Mouse (Mus musculus) heart, postnatal 10 days (tissue): ENCODE results near the gene Uqcrh. TPM values are rescaled to one million over a fixed set of nuclear protein-coding genes. Genes with fewer than 3 reads are reported as not detected.

Experiments used
- DNase-seq, 2 experiments: peaks; one replicate each; pipeline ENCODE4 v3.0.0; 2021
- intact Hi-C: fragments of 180-260 bp; cut with DNase I; formaldehyde crosslinking; loops from one replicate; pipeline ENCODE4 v1.15.1; 2025
- total RNA-seq, 2 experiments: library from RNA; stranded (reverse); gene quantifications; 2 replicates each; pipeline ENCODE4 v1.2.3; 2021

Uqcrh gene
- 1,000 to 10,000 TPM; 1,784 to 1,838 TPM for total RNA-seq

GRCm38 (mm10) chr4:116074861-116075620, at the start of gene Uqcrh, which contains the start of gene Lrrc41:
Gene Uqcrh, minus strand, starts transcription at chr4:116075071.
Gene Lrrc41, plus strand, starts transcription at chr4:116075269.
- peak; percentile 96 for DNase-seq
- intact Hi-C loops: loop anchor here (2.0 to 5.0 kb wide), 2 partner anchors 22 to 147 kb away; partner anchors contain the start of genes Nsun4 and Pik3r3

- DNase-seq: peak; percentile 89 to 91
- intact Hi-C loops: no loop called here
These were observed 49.0 kb upstream of the Uqcrh start, which contains the start of the genes Rad54l and Pomgnt1 for GRCm38 (mm10) chr4:116123602-116124519. Gene Rad54l, minus strand, starts transcription at chr4:116123690. Gene Pomgnt1, plus strand, starts transcription at chr4:116123840.

DNA sequence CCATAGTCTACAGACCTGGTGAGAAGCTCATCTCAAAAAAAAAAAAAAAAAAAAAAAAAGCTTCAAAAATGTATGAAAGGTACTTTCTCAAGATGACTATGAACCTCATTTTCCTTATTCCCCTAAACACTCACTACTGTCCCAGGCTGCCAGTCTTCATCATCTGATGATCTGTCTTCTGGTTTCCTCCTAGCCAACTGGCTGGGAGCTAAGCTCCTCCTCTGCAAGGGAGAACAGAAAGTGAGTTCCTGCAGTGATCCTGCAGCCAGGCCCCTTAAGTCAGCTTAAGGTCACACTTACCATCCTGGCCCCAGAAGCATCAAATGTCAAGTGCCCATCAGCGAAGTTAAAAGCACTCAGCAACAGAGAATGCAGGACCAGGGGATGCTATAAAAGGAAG, 47.9 kb upstream of the Uqcrh start:
- DNase-seq: no peak
- intact Hi-C loops: no loop called here

DNA sequence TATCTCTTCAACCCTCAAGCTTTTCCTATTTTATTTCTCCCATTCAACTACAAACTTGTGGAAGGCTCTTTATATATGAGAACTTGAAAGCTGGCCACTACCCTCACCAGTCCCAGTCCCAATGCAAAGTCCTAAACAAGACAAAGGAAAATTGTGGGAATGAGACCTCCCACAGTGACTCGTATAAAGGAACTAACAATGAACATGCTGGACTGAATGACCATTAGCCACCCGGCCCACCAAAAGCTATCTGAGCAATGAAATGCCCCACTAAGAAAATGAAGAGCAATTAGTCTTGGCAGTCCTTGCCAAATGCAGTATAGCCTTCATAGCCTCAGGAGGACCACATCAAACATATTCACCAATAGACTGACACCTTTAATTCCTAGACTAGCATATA, 36.6 kb upstream of the Uqcrh start:
- no peak for DNase-seq

GRCm38 (mm10) chr4:116110695-116111094, 35.8 kb upstream of the Uqcrh start:
- no peak for DNase-seq
- intact Hi-C loops: no loop called here

More for the DNA sequence above, 36.6 kb upstream of the Uqcrh start:
- intact Hi-C loops: no loop called here

DNA sequence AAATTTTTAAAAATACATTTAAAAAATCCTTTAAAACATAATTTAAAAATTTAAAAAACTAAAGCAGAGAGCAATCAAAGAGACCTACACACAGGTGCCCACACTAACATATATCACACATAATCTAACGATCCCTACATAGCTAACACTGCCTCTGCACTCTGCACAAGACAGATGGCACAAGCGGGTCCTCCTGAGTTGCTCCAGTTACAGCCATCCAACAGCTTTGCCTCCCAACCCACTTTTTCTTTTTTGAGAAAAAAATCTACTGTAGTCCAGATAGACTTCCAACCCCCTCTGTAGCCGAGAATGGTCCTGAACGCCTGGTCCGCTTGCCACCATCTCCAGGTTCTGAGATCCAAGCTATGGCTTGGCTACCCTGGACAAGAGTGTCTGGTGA, 30.4 kb upstream of the Uqcrh start:
- no peak for DNase-seq
- intact Hi-C loops: no loop called here

DNA sequence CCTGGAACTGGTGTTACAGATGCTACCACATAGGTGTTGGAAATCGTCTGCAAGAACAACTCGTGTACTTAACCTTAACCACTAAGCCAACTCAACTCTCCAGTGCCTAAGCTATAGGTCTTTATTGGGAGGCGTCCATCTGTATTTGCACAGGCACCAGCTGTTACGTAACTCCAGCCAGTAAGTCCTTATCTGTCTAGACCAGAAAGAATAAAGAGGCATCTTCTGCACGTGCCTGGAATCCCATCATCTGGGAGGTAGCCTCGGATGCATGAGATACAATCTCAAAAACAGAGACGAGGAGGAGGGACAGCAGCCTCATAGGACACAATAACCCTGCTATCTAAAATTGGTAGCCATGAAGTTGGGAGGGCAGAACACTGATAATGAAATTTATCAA, 26.1 kb upstream of the Uqcrh start:
- intact Hi-C loops: no loop called here
- DNase-seq: no peak

DNA sequence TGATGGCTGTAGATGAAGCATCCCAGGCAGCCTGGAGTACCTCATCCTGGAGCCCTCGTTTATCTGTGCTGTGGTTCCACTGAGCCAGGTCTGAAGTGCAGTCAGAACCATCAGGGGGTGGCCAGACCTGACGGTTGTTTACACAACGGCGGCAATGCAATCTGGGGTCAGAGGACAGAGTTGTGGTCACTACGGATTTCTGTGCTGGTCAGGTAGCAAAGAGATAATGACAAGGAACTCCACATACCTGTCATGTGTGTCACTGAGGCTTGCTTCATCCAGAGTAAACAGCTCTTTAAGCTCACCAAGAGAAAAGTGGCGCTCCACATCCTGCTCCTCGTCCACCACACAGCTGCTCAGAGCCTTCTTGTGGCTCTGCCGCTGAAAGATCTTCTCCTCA, 22.3 kb upstream of the Uqcrh start:
- no peak for DNase-seq
- intact Hi-C loops: no loop called here

GRCm38 (mm10) chr4:116096291-116096690, 21.4 kb upstream of the Uqcrh start:
- intact Hi-C loops: no loop called here
- no peak for DNase-seq

DNA sequence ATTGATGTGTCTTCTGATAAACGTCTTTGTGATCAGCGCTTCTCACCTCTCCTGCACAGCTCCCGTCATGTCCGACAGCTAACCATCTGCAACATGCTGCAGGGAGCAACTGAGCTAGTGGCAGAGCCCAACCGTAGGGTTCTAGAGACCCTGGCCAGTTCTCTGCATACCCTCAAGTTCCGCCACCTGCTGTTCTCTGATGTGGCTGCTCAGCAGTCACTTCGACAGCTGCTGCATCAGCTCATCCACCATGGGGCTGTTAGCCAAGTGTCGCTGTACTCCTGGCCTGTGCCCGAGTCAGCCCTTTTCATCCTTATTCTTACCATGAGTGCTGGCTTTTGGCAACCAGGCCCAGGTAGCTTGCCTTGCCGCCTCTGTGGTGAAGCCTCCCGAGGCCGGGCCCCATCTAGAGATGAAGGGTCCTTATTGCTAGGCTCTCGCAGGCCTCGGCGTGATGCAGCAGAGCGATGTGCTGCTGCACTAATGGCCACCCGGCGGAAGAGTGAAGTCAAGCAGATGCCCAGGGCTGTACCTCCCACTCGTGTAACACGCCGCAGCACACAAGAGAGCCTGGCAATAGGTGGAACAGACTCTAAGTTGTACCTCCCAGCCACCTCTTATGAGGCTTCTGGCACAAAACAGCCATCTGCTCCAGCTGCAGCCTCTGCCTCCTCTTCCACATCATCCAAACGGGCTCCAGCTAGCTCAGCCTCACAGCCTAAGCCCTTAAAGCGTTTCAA, 13.8 kb upstream of the Uqcrh start:
- DNase-seq: no peak
- intact Hi-C loops: no loop called here

DNA sequence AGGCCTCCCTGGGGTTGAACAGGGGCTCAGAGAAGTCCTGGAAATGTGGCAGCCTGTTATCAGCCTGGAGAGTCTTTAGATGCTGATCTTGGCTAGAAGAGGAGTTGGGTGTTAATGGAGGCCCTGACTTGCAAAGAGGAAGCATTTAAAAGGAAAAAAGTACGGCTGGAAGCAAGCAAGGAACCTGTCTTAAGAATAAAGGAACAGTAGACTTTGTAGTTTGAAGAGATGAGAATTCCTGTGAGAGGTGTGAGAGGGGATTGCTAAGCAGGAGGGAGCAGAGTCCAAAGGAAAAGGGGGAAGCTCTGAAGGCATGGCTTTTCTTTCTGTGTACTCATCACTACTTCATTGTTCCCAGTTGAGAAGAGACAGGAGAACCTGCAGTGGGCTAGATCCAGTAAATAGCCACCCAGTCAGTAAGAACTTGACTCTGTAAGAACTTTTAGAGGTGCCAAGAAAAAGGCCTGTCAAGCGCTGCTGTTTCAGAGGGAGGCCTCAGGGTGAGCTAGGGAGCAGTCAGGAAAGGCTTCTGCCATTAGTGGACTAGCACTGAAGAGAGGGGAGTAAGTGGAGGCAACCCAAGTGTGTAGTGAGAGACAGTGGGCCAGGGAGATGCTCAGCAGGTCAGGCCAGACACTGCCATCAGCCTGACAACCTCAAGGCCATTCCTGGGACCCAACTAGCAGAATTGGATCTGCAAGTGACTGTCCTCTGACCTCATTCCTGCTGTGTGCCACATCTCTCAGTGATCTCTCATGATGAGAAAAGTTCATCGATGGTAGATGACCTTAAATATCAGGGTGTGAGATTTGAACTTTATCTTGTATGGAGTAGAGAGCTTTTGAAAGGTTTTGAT, 2.6 kb upstream of the Uqcrh start:
- peak; percentile 26 to 29 for DNase-seq
- intact Hi-C loops: loop anchor here (5.0 kb wide), 1 partner anchor 145 kb away; the partner anchor contains the start of gene Pik3r3

- intact Hi-C loops: loop anchor here (5.0 kb wide), 1 partner anchor 146 kb away; the partner anchor contains the start of gene Pik3r3
- DNase-seq: peak; percentile 66 to 67
These were observed 1.7 kb upstream of the Uqcrh start for GRCm38 (mm10) chr4:116076369-116077231.

DNA sequence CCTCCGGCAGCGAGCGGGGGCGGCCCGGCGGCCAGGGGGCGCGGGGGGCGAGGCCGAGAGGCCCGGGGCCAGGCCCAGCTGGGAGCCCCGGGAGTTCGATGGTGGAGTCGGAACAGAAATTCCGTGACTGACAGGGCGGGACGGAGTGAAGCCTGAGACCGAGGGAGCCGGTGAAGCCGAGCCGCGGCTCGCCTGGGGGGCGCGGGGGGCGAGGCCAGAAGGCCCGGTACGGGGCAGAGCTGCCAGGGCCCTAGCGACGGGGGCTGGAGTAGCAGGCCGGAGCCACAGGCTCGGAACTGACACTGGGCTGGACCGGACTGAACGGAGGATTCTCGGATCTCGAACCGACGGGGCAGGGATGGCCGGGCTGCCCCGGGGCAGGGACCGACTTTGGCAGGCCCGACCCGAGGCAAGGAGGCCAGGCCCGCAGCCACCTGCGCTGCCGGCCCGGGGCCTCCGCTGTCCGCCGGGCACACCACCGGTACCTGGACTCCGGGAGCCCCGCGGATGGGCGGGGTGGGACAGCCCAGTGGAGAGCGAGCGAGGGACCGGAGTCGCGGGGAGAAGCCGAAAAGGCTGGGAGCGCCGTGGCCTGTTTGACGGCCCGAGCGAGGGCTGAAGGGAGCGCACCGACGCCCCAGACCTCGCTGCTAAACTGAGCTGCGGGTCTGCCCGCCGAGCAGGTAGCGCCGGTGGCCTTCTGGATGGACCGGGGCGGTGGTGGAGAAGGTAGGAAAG, 929 bp upstream of the Uqcrh start:
- intact Hi-C loops: loop anchor here (2.0 to 5.0 kb wide), 2 partner anchors 23 to 147 kb away; partner anchors contain the start of genes Nsun4 and Pik3r3
- peak; percentile 85 to 86 for DNase-seq

DNA sequence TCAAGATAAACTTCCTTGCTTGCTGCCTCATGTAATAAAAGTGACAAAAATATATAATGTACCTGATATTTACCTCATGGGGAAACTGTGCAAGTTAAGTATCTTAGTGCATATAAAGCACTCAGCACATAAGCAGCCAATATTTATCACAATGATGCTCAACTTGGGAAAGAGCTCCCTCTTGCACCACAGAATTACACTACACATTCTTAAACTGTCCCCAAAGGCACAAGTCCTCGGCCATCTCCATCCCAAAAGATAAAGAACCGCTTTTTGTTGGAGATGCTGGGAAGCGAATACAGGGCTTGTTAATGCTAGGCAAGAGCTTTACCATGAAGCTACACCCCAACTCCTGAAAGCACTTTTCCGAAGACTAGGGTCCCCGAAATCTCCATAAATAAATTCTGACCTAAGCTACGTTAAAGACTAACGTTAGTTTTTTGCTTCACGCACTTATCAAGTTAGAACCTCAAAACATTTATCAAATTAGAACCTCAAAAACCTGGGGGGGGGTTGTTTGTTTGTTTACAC, 661 bp downstream of the Uqcrh start:
- peak; percentile 31 to 43 for DNase-seq
- intact Hi-C loops: loop anchor here (2.0 kb wide), 1 partner anchor 21 kb away; the partner anchor contains the start of gene Nsun4

DNA sequence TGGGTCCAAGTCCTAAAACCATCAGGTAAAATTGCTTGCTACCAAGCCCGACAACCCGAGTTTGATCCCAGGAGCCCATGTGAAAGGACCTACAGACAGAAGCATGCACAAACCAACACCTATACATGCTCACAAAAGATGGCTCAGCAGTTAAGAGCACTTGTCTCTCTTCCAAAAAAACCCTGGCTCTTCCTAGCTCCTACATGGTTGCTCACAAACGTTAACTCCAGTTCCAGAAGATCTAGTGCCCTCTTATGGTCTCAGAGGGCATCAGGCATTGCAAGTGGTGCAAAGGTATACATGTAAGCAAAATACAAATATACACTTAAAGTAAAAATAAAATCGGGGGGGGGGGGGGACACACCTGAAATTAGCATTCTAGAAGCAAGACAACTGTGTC, 1.7 kb downstream of the Uqcrh start:
- intact Hi-C loops: no loop called here
- peak in 1 of 2 experiments; percentile 15 for DNase-seq

- no peak for DNase-seq
- intact Hi-C loops: no loop called here
These were observed 4.8 kb downstream of the Uqcrh start for GRCm38 (mm10) chr4:116070116-116070515.

DNA sequence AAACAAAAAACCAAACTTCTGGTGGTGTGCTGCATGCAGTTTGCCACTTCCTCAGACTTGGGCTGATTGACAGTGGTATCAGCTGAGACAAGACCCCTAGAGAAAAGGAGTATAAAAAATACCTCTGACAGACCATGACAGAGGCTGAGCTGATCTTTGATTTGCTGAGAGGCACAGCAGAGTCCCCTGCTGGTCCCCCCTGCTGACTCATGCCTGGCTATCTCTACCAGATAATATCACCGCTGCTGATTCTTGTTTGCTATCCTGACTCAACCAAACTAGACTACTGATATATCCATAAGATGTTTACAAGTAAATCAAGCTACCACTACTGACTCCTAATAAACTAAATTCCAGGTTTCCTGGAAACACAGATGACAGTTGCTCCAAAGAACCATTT, 11.0 kb downstream of the Uqcrh start:
- intact Hi-C loops: no loop called here
- no peak for DNase-seq
